Mouse (Mus musculus): ENCODE results near the gene Erv3. TPM values are rescaled to one million over a fixed set of nuclear protein-coding genes. Genes with fewer than 3 reads are reported as not detected.

Erv3 gene
- polyA plus RNA-seq (2012; rRNA removed): 0.03 and 0.09 TPM in 2 replicates

GRCm38 (mm10) chr2:131859721-131860120 lies at the start of gene Erv3:
Gene Erv3, minus strand, starts transcription at chr2:131859747.

Other genes starting within 250 kb of the Erv3 start
- 95.1 and 98.3 TPM in 2 replicates for gene Prnp, start 50.2 kb upstream of the Erv3 start, polyA plus RNA-seq (2012; rRNA removed)
- gene Prn, start 50.2 kb upstream of the Erv3 start, polyA plus RNA-seq (2012; rRNA removed): not detected in 2 replicates
- gene Prnd, start 91.1 kb upstream of the Erv3 start, polyA plus RNA-seq (2012; rRNA removed): 0.38 and 0.62 TPM in 2 replicates
- 11.8 and 14.4 TPM in 2 replicates for gene Rassf2, start 170.5 kb upstream of the Erv3 start, polyA plus RNA-seq (2012; rRNA removed)

Data from colon, adult 2 months (tissue).